20 mouse cellular contexts compared by ENCODE assay signal in genomic region chr2:33989555-33990370, GRCm38 (mm10).
DNase-seq lines count a peak whose midpoint lies in the region; ATAC-seq and TF ChIP-seq lines count a peak whose summit lies in the region.
"Had no signal": no experiment of that assay in that cellular context is flagged by ENCODE, and none has a peak within 500 bp of the region (broad histone marks: within the 10 kb centered on the region; RNA-seq: fewer than 3 reads in every experiment).

No protein-coding gene starts in this region.

- H3K9me3 ChIP-seq in hindbrain, embryonic 12.5 days (replicated peaks), result 0 out of 2 replicates have a peak, but pooled peaks cover 4% of the 10 kb centered on the region
- no peaks in the 10 kb centered on the region for H3K9me3 ChIP-seq in hindbrain, postnatal 0 days (ENCODE audit: low read length)
- H3K9me3 ChIP-seq in midbrain, postnatal 0 days (ENCODE audit: low read length), result no peaks in the 10 kb centered on the region
- H3K9me3 ChIP-seq: liver, embryonic 15.5 days had no signal

- no peak overlapping the region for H3K4me2 ChIP-seq in hindbrain, embryonic 12.5 days (replicated peaks)
- no peak overlapping the region for H3K4me2 ChIP-seq in hindbrain, postnatal 0 days (ENCODE audit: low read depth, low read length)
- H3K4me2 ChIP-seq in midbrain, postnatal 0 days (ENCODE audit: low read depth, low read length, poor library complexity, severe bottlenecking), result no peak overlapping the region
- H3K4me2 ChIP-seq: embryonic facial prominence, embryonic 15.5 days; liver, embryonic 15.5 days had no signal

- ATAC-seq in hindbrain, embryonic 12.5 days (ENCODE audit: low FRiP score), result no peak
- 0 out of 2 replicates have a peak, but pooled peaks have one; percentile 13 for ATAC-seq in hindbrain, postnatal 0 days
- no peak for ATAC-seq in midbrain, postnatal 0 days (ENCODE audit: low FRiP score)
- ATAC-seq in granulocyte monocyte progenitor cell, adult 5-6 weeks (replicated peaks; ENCODE audit: poor library complexity, severe bottlenecking), result no peak
- ATAC-seq: activated CD4-positive, CD25-positive, alpha-beta regulatory T cell, adult 4 months; intestine, postnatal 0 days; lung, postnatal 0 days; Patski had no signal

- H3K9ac ChIP-seq in hindbrain, embryonic 12.5 days, result no peak overlapping the region
- H3K9ac ChIP-seq in hindbrain, postnatal 0 days (replicated peaks; ENCODE audit: low read length), result no peak overlapping the region
- H3K9ac ChIP-seq in midbrain, postnatal 0 days (replicated peaks; ENCODE audit: low read length, poor library complexity, severe bottlenecking), result no peak overlapping the region; the same call in 1 of the 2 replicates
- H3K9ac ChIP-seq: embryonic facial prominence, embryonic 15.5 days; liver, embryonic 15.5 days had no signal

- peak; percentile 28 for DNase-seq in left cerebral cortex, adult 11 months (ENCODE audit: low spot score)
- no peak for DNase-seq in left cerebral cortex, postnatal 4 days
- DNase-seq in hindbrain, postnatal 0 days (ENCODE audit: low spot score), result no peak
- peak; percentile 14 for DNase-seq in midbrain, postnatal 0 days (ENCODE audit: low spot score)
- DNase-seq in lung, postnatal 36 days, result no peak
- DNase-seq: adrenal gland, postnatal 36 days; cerebellum, adult 9-10 months; embryo, embryonic 11 days; heart, postnatal 4 days; kidney, postnatal 10 days had no signal

- no peak overlapping the region for H3K4me3 ChIP-seq in hindbrain, embryonic 12.5 days
- no peak overlapping the region for H3K4me3 ChIP-seq in hindbrain, postnatal 0 days (ENCODE audit: low read length)
- no peak overlapping the region for H3K4me3 ChIP-seq in midbrain, postnatal 0 days (ENCODE audit: low read depth, low read length)
- H3K4me3 ChIP-seq: embryonic facial prominence, embryonic 15.5 days; layer of hippocampus, adult 2 months; liver, embryonic 15.5 days; myocyte had no signal

- H3K27ac ChIP-seq in hindbrain, embryonic 12.5 days, result peak overlapping the region; percentile 35
- no peak overlapping the region for H3K27ac ChIP-seq in hindbrain, postnatal 0 days
- H3K27ac ChIP-seq in midbrain, postnatal 0 days (ENCODE audit: low read depth, low read length), result peak overlapping the region; percentile 26; the same call in 1 of the 2 replicates
- H3K27ac ChIP-seq: embryonic facial prominence, embryonic 15.5 days; layer of hippocampus, adult 2 months; liver, embryonic 15.5 days had no signal

- H3K27me3 ChIP-seq in hindbrain, embryonic 12.5 days, result no peaks in the 10 kb centered on the region
- H3K27me3 ChIP-seq in hindbrain, postnatal 0 days (ENCODE audit: insufficient read depth, low read length), result no peaks in the 10 kb centered on the region
- H3K27me3 ChIP-seq in midbrain, postnatal 0 days (ENCODE audit: insufficient read depth, low read length), result no peaks in the 10 kb centered on the region
- H3K27me3 ChIP-seq: embryonic facial prominence, embryonic 15.5 days; liver, embryonic 15.5 days had no signal

- TF ChIP-seq CTCF in hindbrain, postnatal 0 days (IDR thresholded peaks at IDR 0.05; ENCODE audit: low read depth), result no peak
- no peak for TF ChIP-seq CTCF in midbrain, postnatal 0 days (IDR thresholded peaks at IDR 0.05)

- 62% methylated on average over 12 of the region's 12 CpGs for WGBS in hindbrain, embryonic 12.5 days
- 47% methylated on average over 12 of the region's 12 CpGs for WGBS in hindbrain, postnatal 0 days
- WGBS in midbrain, postnatal 0 days, result 49% methylated on average over 12 of the region's 12 CpGs

- intact Hi-C loops in left cerebral cortex, postnatal 4 days (cut with DNase I), result no loop called here

- H3K36me3 ChIP-seq in hindbrain, embryonic 12.5 days, result no peaks in the 10 kb centered on the region
- H3K36me3 ChIP-seq in hindbrain, postnatal 0 days (ENCODE audit: insufficient read depth, low read length), result no peaks in the 10 kb centered on the region
- no peaks in the 10 kb centered on the region for H3K36me3 ChIP-seq in midbrain, postnatal 0 days (ENCODE audit: insufficient read depth, low read length)
- H3K36me3 ChIP-seq: embryonic facial prominence, embryonic 15.5 days; liver, embryonic 15.5 days had no signal

- peaks cover 15% of the 10 kb centered on the region for H3K4me1 ChIP-seq in hindbrain, embryonic 12.5 days
- no peaks in the 10 kb centered on the region for H3K4me1 ChIP-seq in hindbrain, postnatal 0 days (ENCODE audit: insufficient read depth, low read length)
- no peaks in the 10 kb centered on the region for H3K4me1 ChIP-seq in midbrain, postnatal 0 days (ENCODE audit: insufficient read depth, low read length)
- H3K4me1 ChIP-seq: embryonic facial prominence, embryonic 15.5 days; liver, embryonic 15.5 days had no signal

Comparison
In these comparisons a context has a peak if more than half of its experiments do, and no peak if none do; other contexts are left out.
1. DNase-seq: peak in left cerebral cortex, adult 11 months (single experiment) and midbrain, postnatal 0 days (single experiment); none in left cerebral cortex, postnatal 4 days (single experiment), hindbrain, postnatal 0 days (single experiment) and lung, postnatal 36 days (single experiment).